Mouse (Mus musculus) embryonic stem cell, embryonic (primary cell): Measurements from ENCODE around the gene Cct3.
"Not testable (repeated sequence)": the region's sequence is repeated elsewhere in the genome, so short reads cannot be mapped to it uniquely, and the experiment has no call there.

Experiments
- CTCF ChIA-PET, 4 experiments: fragments of 300-600 bp in 2 of 4; fragments of 350-600 bp in 2 of 4; sonication (Branson Sonifier 250); formaldehyde crosslinking; loops; one replicate each; lab custom pipeline; 2022; ENCODE audit warnings: inconsistent platforms in 2 of 4; lab: Charles Lee
- POLR2A ChIA-PET, 4 experiments: fragments of 300-600 bp in 2 of 4; fragments of 350-600 bp in 2 of 4; sonication (Branson Sonifier 250); formaldehyde crosslinking; loops; one replicate each; lab custom pipeline; 2022; ENCODE audit warnings: antibody characterized with exemption in 4 of 4, inconsistent platforms in 1 of 4; lab: Charles Lee

The Cct3 gene

DNA sequence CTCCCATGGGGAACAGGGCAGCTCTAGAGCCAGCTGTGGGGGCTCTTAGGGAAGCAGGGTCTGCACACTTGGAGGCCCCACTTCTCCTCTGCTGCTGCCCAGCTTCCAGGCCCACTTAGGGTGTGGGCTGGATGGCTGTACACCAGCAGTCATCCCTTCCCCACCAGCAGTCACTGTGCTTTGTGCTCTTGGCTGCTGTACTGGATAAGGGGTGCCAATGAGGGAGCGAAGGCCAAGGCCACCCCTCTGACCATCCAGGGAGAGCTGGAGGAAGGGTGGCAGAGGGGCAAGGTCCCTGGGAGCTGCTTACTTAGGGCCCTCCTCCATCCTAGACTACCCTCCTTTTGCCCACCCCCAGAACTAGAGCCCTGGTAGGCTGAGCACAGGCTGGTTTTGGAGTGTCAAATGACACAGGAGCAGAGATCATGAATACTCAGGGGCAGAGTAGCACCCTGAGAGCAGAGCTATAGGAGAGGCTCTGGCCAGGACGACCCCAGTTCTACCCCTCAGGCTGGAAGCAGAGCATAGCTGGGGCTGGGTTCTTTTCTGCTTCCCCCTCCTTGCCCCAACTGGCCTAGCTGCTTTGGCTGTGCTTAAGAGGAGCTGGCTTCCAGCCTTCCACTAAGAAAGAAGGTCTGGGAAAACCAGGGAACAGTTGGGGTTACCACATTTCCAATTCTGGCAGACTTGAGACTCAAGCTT is 64.8 kb downstream of the Cct3 start:
- CTCF ChIA-PET, result interaction anchor here in 1 of 4 experiments (1.3 kb wide), 1 partner anchor 115 kb away, joined by 3 read pairs; no protein-coding TSS in a partner anchor
- POLR2A ChIA-PET, result interaction anchor here (0.5 to 32.7 kb wide), 9 partner anchors 19 to 842 kb away, joined by 3 to 943 read pairs (median 5); partner anchors contain the start of genes Smg5 (in 3 of the 4), Tmem79 (in 3 of the 4), Glmp (in 1 of the 4) and Pmf1 (in 1 of the 4)

DNA sequence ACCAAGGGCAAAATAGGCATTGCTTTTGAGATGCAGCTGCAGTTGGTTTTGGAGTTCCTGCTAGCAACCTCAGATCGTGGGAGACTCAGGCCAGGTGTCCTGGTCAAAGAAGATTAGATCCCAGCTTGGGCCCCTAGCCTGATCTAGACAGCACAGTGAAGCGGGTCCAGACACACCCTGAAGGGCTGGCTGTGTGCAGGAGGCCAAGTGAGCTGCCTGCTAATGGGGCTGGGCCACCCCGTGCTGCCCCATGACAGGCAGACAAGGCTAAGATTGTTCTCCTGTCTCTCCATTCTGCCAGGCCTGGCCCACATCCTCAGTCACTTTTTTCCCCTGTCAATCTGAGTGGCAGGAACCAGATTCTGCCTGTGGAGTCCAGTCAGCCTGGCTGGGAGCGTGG is 66.8 kb downstream of the Cct3 start:
- POLR2A ChIA-PET, result interaction anchor here in 3 of 4 experiments (0.5 to 28.0 kb wide), 16 partner anchors 9 to 212 kb away, joined by 3 to 943 read pairs (median 3); partner anchors contain the start of genes Smg5 (in 3 of the 3), Tmem79 (in 3 of the 3), Cct3 (in 1 of the 3) and Pmf1 (in 1 of the 3)

GRCm38 (mm10) chr3:88364337-88364736 is 67.4 kb downstream of the Cct3 start, which contains the start of gene Paqr6:
TSS of gene Paqr6 (plus strand) at chr3:88364584.
- ChIA-PET POLR2A (interaction anchor here in 3 of 4 experiments (0.6 to 28.0 kb wide), 16 partner anchors 10 to 1231 kb away, joined by 3 to 943 read pairs (median 3); partner anchors contain the start of genes Smg5 (in 3 of the 3), Tmem79 (in 3 of the 3), Cct3 (in 1 of the 3) and Pmf1 (in 1 of the 3)), CTCF (interaction anchor here in 2 of 4 experiments (0.6 to 1.2 kb wide), 3 partner anchors 43 to 1432 kb away, joined by 3 to 6 read pairs (median 6); no protein-coding TSS in a partner anchor)

More for the DNA sequence above, 66.8 kb downstream of the Cct3 start:
- CTCF ChIA-PET, result interaction anchor here in 2 of 4 experiments (0.6 to 1.2 kb wide), 3 partner anchors 44 to 1433 kb away, joined by 3 to 6 read pairs (median 6); no protein-coding TSS in a partner anchor

GRCm38 (mm10) chr3:88365705-88366361 is 68.9 kb downstream of the Cct3 start:
- POLR2A ChIA-PET, result interaction anchor here (0.5 to 28.0 kb wide), 12 partner anchors 9 to 187 kb away, joined by 3 to 943 read pairs (median 5); partner anchors contain the start of genes Smg5 (in 4 of the 4), Tmem79 (in 4 of the 4), Lamtor2 (in 1 of the 4) and Pmf1 (in 1 of the 4)
- CTCF ChIA-PET, result interaction anchor here in 2 of 4 experiments (0.6 to 1.5 kb wide), 5 partner anchors 26 to 144 kb away, joined by 3 to 9 read pairs (median 3); partner anchors contain the start of gene Lmna (in 1 of the 2)

DNA sequence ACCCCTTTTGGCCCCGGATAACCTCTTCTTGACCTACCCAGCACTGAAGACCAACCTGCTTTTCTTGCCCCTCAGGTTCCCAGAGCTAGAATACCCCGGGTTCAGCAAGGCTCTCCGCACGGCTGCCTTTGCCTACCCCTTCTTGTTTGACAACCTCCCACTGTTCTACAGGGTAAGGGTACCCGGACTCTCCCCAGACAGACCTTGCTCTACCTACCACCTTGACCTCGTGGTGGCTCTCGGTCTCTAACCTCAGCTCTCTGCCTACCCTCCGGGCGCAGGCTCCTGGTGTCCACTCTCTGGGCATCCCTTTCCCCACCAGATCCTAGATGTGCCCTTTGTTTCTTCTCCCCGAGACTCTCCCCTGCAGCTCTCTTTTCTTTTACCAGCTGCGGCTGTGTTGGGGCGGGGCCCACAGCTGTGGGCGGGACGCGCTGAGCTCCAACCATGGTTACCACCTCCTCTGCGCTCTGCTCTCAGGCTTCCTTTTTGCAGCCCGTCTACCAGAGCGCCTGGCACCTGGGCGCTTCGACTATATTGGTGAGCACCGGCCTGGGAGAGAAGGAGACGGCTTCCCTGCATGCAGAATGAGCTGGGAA is 70.0 kb downstream of the Cct3 start:
- POLR2A ChIA-PET, result interaction anchor here in 3 of 4 experiments (2.2 to 28.0 kb wide), 4 partner anchors 13 to 31 kb away, joined by 5 to 943 read pairs (median 234); partner anchors contain the start of genes Smg5 (in 3 of the 3) and Tmem79 (in 3 of the 3)
- CTCF ChIA-PET, result not testable (repeated sequence)

DNA sequence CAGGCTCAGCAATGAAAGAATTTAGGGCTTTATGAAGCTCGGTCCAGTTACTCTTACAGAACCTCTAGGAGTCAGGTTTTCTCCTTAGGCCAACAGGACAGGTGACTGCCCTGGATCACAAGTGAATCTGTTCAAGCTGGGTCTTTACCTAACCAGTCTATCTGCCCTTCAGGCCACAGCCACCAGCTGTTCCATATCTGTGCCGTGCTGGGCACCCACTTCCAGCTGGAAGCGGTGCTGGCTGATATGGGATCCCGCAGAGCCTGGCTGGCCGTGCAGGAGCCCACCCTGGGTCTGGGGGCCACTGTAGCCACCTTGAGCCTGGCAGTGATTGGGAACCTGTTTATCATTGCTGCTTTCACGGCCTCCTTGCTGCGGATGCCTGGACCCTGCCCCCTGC is 70.6 kb downstream of the Cct3 start:
- CTCF ChIA-PET, result not testable (repeated sequence)
- POLR2A ChIA-PET, result interaction anchor here in 3 of 4 experiments (2.2 to 28.0 kb wide), 4 partner anchors 14 to 31 kb away, joined by 5 to 943 read pairs (median 234); partner anchors contain the start of genes Smg5 (in 3 of the 3) and Tmem79 (in 3 of the 3)

GRCm38 (mm10) chr3:88368511-88368910 is 71.6 kb downstream of the Cct3 start:
- CTCF ChIA-PET, result not testable (repeated sequence)
- POLR2A ChIA-PET, result interaction anchor here in 2 of 4 experiments (0.5 to 0.6 kb wide), 2 partner anchors 42 to 207 kb away, joined by 3 read pairs; partner anchors contain the start of gene Pmf1 (in 1 of the 2)
